Mouse (Mus musculus) lung, adult 2 months (tissue): ENCODE data around the gene Smim6. TPM values are rescaled to one million over a fixed set of nuclear protein-coding genes. Genes with fewer than 3 reads are reported as not detected.

ENCODE experiments used
- DNase-seq: peaks from one replicate; pipeline ENCODE4 v3.0.0; 2022
- H3K4me1 ChIP-seq: fragments of 200-500 bp; 2 replicates; pipeline ENCODE4 v1.6.1; 2011; ENCODE audit warnings: low read length; ENCODE audit not compliant: control insufficient read depth, insufficient read depth
- H3K4me3 ChIP-seq: fragments of 200-500 bp; replicated peaks from 2 replicates; pipeline ENCODE3; 2011; ENCODE audit warnings: low read depth, mild to moderate bottlenecking, control low read depth, low read length; ENCODE audit errors: extremely low read depth
- CTCF ChIP-seq: fragments of 200-500 bp; IDR thresholded peaks from 2 replicates; pipeline ENCODE4 v1.5.1; 2011; ENCODE audit warnings: mild to moderate bottlenecking, low read length, control low read depth; ENCODE audit not compliant: insufficient read depth
- POLR2A ChIP-seq: fragments of 200-500 bp; IDR thresholded peaks from 2 replicates; pipeline ENCODE4 v1.6.1; 2011; ENCODE audit warnings: low read depth, mild to moderate bottlenecking, control low read depth, low read length, borderline replicate concordance; ENCODE audit errors: extremely low read depth
- WGBS: fragments of 180-500 bp; shearing (Covaris S2); methylation state at CpG from one replicate; pipeline ENCODE4 v1.1.7; 2018; 5-methylcytosine and 5-hydroxymethylcytosine counted together
- polyA plus RNA-seq: library from polyadenylated mRNA; depleted of rRNA; stranded (reverse); fragments of >200 nt; gene quantifications from 2 replicates; pipeline ENCODE4 v1.2.3, GENCODE M21; 2012; rRNA removed

The Smim6 gene
- polyA plus RNA-seq, 1 experiment = 9.1 TPM

DNA sequence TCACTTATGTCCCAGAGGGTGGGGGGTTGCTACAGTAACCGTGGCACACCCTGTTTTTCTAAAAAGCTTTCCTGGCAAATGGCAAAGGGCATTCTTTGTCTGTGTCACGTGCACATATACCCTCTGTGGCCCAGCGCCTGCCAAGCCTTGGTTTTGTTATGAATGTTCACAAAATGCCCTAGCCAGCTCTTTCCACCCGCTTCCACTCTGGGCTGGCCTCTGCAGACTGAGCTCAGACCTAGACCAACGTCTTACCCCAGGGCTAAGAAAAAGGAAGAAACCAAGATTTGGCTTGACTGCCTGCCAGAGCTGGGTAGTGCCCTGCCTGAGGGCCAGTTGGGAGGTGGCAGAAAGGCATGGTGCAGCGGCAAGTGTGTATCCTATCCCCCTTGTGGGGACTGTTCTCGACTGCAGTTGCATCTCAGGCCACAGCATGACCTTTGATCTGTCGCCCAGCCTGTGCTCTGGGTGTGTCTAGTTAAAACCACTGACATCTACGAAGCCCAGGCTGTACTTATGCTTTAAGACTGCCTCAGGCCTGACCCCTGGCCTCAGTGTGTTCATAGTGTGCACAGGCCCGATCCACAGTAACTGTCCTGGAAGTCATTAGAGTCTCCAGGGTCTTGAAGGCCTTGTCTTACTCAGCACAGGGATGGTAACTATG lies 43.5 kb downstream of the Smim6 start:
- TF ChIP-seq POLR2A (no peak), CTCF (no peak)
- no peak for DNase-seq
- H3K4me3 ChIP-seq = no peak overlapping the region
- peaks cover 8% of the 10 kb centered on the region for H3K4me1 ChIP-seq
- 46% methylated on average over 10 of the region's 10 CpGs for WGBS

DNA sequence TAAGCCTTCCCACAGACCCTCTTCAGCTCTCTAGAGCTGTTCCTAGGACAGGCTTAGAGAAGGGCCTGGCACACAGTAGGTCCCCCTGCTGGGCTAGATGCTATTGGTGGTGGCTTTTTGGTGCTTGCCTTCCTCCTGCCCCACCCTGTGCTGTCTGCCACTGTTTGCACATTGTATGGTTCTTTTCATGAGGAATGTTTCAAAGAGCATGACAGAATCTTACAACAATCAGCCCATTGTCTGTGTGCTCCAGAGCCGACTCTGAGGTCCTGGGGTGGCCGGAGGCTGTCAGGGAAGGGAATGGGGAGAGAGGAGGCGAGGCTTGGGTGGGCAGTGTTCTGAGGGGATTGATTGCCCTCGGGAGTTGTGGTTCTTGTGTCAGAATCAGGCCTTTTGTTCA lies 44.6 kb downstream of the Smim6 start:
- WGBS = 60% methylated on average over 4 of the region's 4 CpGs
- peaks cover 8% of the 10 kb centered on the region for H3K4me1 ChIP-seq
- TF ChIP-seq POLR2A (no peak), CTCF (no peak)
- DNase-seq = no peak
- no peak overlapping the region for H3K4me3 ChIP-seq

- 65% methylated on average over 7 of the region's 7 CpGs for WGBS
- TF ChIP-seq CTCF = no peak
- TF ChIP-seq POLR2A = no peak
- H3K4me3 ChIP-seq = no peak overlapping the region
- no peak for DNase-seq
- H3K4me1 ChIP-seq = peaks cover 8% of the 10 kb centered on the region
Observed at GRCm38 (mm10) chr11:115957971-115958370, 46.2 kb downstream of the Smim6 start.

DNA sequence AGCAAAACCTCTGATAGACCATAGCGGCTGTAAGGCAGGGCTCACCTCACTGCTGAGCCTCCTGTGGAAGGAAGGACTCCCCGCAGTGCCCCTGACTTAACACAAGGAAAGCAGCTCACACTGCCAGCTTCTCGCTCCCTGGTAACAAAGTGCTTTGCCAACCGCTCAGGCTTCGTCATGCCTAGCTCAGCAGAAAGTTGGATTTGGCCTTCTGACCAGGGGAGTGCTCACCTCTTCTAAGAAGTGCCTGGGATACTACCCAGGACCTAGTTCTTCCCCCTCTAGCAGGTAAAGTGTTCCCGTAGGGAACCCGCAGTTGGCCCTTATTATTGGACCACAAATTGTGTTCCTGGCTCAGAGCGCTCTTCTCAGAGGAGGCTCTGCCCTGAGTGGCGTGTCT lies 47.2 kb downstream of the Smim6 start:
- DNase-seq = no peak
- H3K4me1 ChIP-seq = peaks cover 8% of the 10 kb centered on the region
- WGBS = 92% methylated on average over 9 of the region's 9 CpGs
- H3K4me3 ChIP-seq = no peak overlapping the region
- TF ChIP-seq CTCF (no peak), POLR2A (no peak)

- 94% methylated on average over 9 of the region's 9 CpGs for WGBS
- TF ChIP-seq POLR2A (no peak), CTCF (no peak)
- peaks cover 10% of the 10 kb centered on the region for H3K4me1 ChIP-seq
- no peak for DNase-seq
- no peak overlapping the region for H3K4me3 ChIP-seq
Observed at GRCm38 (mm10) chr11:115962651-115963412, 51.0 kb downstream of the Smim6 start.

Other genes with a start within 250 kb of the Smim6 start
- 38.3 and 46.6 TPM in 2 replicates for gene Grb2, start 203.4 kb upstream of the Smim6 start, polyA plus RNA-seq
- gene Tmem94, start 146.6 kb upstream of the Smim6 start, polyA plus RNA-seq = 100.0 and 107 TPM in 2 replicates
- 105 and 144 TPM in 2 replicates for gene Caskin2, start 98.4 kb upstream of the Smim6 start, polyA plus RNA-seq
- 28.9 and 31.3 TPM in 2 replicates for gene Tsen54, start 97.3 kb upstream of the Smim6 start, polyA plus RNA-seq
- gene Llgl2, start 88.0 kb upstream of the Smim6 start, polyA plus RNA-seq = 91.8 and 94.0 TPM in 2 replicates
- 5.4 and 7.9 TPM in 2 replicates for gene Myo15b, start 53.6 kb upstream of the Smim6 start, polyA plus RNA-seq
- gene Smim5, start 12.1 kb upstream of the Smim6 start, polyA plus RNA-seq = 10.3 and 10.8 TPM in 2 replicates
- 18.8 and 23.0 TPM in 2 replicates for gene Sap30bp, start 21.3 kb downstream of the Smim6 start, polyA plus RNA-seq
- gene Recql5, start 21.5 kb downstream of the Smim6 start, polyA plus RNA-seq = 14.5 and 18.0 TPM in 2 replicates
- 11.0 and 14.7 TPM in 2 replicates for gene Itgb4, start 62.7 kb downstream of the Smim6 start, polyA plus RNA-seq
- gene Galk1, start 100.7 kb downstream of the Smim6 start, polyA plus RNA-seq = 49.5 and 57.1 TPM in 2 replicates
- 223 and 243 TPM in 2 replicates for gene H3f3b, start 115.9 kb downstream of the Smim6 start, polyA plus RNA-seq
- gene Unk, start 118.3 kb downstream of the Smim6 start, polyA plus RNA-seq = 48.6 and 54.0 TPM in 2 replicates
- 51.6 and 56.4 TPM in 2 replicates for gene Unc13d, start 165.9 kb downstream of the Smim6 start, polyA plus RNA-seq
- 257 and 267 TPM in 2 replicates for gene Wbp2, start 175.0 kb downstream of the Smim6 start, polyA plus RNA-seq
- 44.6 and 55.5 TPM in 2 replicates for gene Trim47, start 215.2 kb downstream of the Smim6 start, polyA plus RNA-seq
- gene Trim65, start 219.1 kb downstream of the Smim6 start, polyA plus RNA-seq = 17.3 and 21.4 TPM in 2 replicates
- gene Mrpl38, start 226.9 kb downstream of the Smim6 start, polyA plus RNA-seq = 32.9 and 41.3 TPM in 2 replicates